Mouse (Mus musculus): ENCODE results near the gene Cd180. TPM values are rescaled to one million over a fixed set of nuclear protein-coding genes. Genes with fewer than 3 reads are reported as not detected.

Gene Cd180
- polyA plus RNA-seq, 1 experiment from 2014 or later = 0.59 TPM

- Histone ChIP-seq H3K4me2 (replicated peaks; ENCODE audit: low read depth, low read length) (no peak overlapping the region), H3K36me3 (ENCODE audit: control insufficient read depth, insufficient read depth, low read length) (peaks cover 19% of the 10 kb centered on the region; the same call in 1 of the 2 replicates), H3K27me3 (ENCODE audit: control insufficient read depth, insufficient read depth, low read length) (no peaks in the 10 kb centered on the region), H3K4me3 (ENCODE audit: low read depth, low read length) (no peak overlapping the region), H3K9ac (replicated peaks; ENCODE audit: low read depth, low read length) (no peak overlapping the region), H3K9me3 (ENCODE audit: control insufficient read depth, low read depth, low read length) (no peaks in the 10 kb centered on the region), H3K4me1 (ENCODE audit: control insufficient read depth, insufficient read depth, low read length) (no peaks in the 10 kb centered on the region), H3K27ac (ENCODE audit: low read length) (no peak overlapping the region)
- ATAC-seq (ENCODE audit: insufficient number of reproducible peaks, insufficient read depth, low FRiP score, low read depth) = no peak
- 65% methylated on average over 7 of the region's 7 CpGs for WGBS
Observed at GRCm38 (mm10) chr13:102783531-102784310, 90.4 kb downstream of the Cd180 start.

GRCm38 (mm10) chr13:102786666-102787230, 93.4 kb downstream of the Cd180 start:
- 86% methylated on average over 10 of the region's 10 CpGs for WGBS
- no peak overlapping the region for H3K4me3 ChIP-seq (ENCODE audit: low read depth, low read length)
- no peaks in the 10 kb centered on the region for H3K27me3 ChIP-seq (ENCODE audit: control insufficient read depth, insufficient read depth, low read length)
- H3K27ac ChIP-seq (ENCODE audit: low read length) = no peak overlapping the region
- peaks cover 13% of the 10 kb centered on the region; the same call in 1 of the 2 replicates for H3K36me3 ChIP-seq (ENCODE audit: control insufficient read depth, insufficient read depth, low read length)
- H3K9ac ChIP-seq (replicated peaks; ENCODE audit: low read depth, low read length) = no peak overlapping the region
- H3K9me3 ChIP-seq (ENCODE audit: control insufficient read depth, low read depth, low read length) = no peaks in the 10 kb centered on the region
- no peak overlapping the region for H3K4me2 ChIP-seq (replicated peaks; ENCODE audit: low read depth, low read length)
- no peak for ATAC-seq (ENCODE audit: insufficient number of reproducible peaks, insufficient read depth, low FRiP score, low read depth)
- H3K4me1 ChIP-seq (ENCODE audit: control insufficient read depth, insufficient read depth, low read length) = no peaks in the 10 kb centered on the region
